Mouse (Mus musculus): ENCODE results near the gene Whamm. TPM values are rescaled to one million over a fixed set of nuclear protein-coding genes. Genes with fewer than 3 reads are reported as not detected.

The Whamm gene
- polyA plus RNA-seq, 1 experiment from 2014 or later = 6.0 TPM

- Histone ChIP-seq H3K27me3 (replicated peaks) (no peaks in the 10 kb centered on the region), H3K27ac (no peak overlapping the region), H3K9me3 (no peaks in the 10 kb centered on the region), H3K4me3 (no peak overlapping the region), H3K4me2 (no peak overlapping the region), H3K4me1 (no peaks in the 10 kb centered on the region), H3K9ac (no peak overlapping the region), H3K36me3 (replicated peaks) (no peaks in the 10 kb centered on the region)
- ATAC-seq (replicated peaks) = no peak
- WGBS = 65% methylated on average over 18 of the region's 18 CpGs
These were observed 39.1 kb downstream of the Whamm start for GRCm38 (mm10) chr7:81610125-81610524.

- no peaks in the 10 kb centered on the region for H3K4me1 ChIP-seq
- H3K27me3 ChIP-seq (replicated peaks) = no peaks in the 10 kb centered on the region
- H3K9ac ChIP-seq = no peak overlapping the region
- no peaks in the 10 kb centered on the region for H3K36me3 ChIP-seq (replicated peaks)
- no peaks in the 10 kb centered on the region for H3K9me3 ChIP-seq
- H3K4me2 ChIP-seq = no peak overlapping the region
- no peak overlapping the region for H3K4me3 ChIP-seq
- H3K27ac ChIP-seq = no peak overlapping the region
- ATAC-seq (replicated peaks) = no peak
- 88% methylated on average over 13 of the region's 13 CpGs for WGBS
These were observed 42.0 kb downstream of the Whamm start for GRCm38 (mm10) chr7:81612856-81613635.

- H3K9ac ChIP-seq = no peak overlapping the region
- whole genome bisulfite sequencing = 61% methylated on average over 9 of the region's 9 CpGs
These were observed 44.0 kb downstream of the Whamm start for GRCm38 (mm10) chr7:81615031-81615430.

GRCm38 (mm10) chr7:81622793-81623192 is 51.7 kb downstream of the Whamm start:
- Histone ChIP-seq H3K27ac (no peak overlapping the region), H3K4me3 (no peak overlapping the region), H3K4me2 (no peak overlapping the region), H3K4me1 (no peaks in the 10 kb centered on the region), H3K36me3 (replicated peaks) (no peaks in the 10 kb centered on the region), H3K9me3 (no peaks in the 10 kb centered on the region), H3K27me3 (replicated peaks) (no peaks in the 10 kb centered on the region), H3K9ac (no peak overlapping the region)
- 75% methylated on average over 4 of the region's 4 CpGs for WGBS
- ATAC-seq (replicated peaks) = no peak

More at GRCm38 (mm10) chr7:81615031-81615430, 44.0 kb downstream of the Whamm start:
- no peaks in the 10 kb centered on the region for H3K27me3 ChIP-seq (replicated peaks)
- no peaks in the 10 kb centered on the region for H3K9me3 ChIP-seq
- H3K36me3 ChIP-seq (replicated peaks) = no peaks in the 10 kb centered on the region
- no peak overlapping the region for H3K27ac ChIP-seq
- no peak for ATAC-seq (replicated peaks)
- no peak overlapping the region for H3K4me3 ChIP-seq
- no peaks in the 10 kb centered on the region for H3K4me1 ChIP-seq
- H3K4me2 ChIP-seq = no peak overlapping the region

- no peak for ATAC-seq (replicated peaks)
- H3K27ac ChIP-seq = no peak overlapping the region
- no peak overlapping the region for H3K4me2 ChIP-seq
- H3K4me1 ChIP-seq = no peaks in the 10 kb centered on the region
- H3K9ac ChIP-seq = no peak overlapping the region
- WGBS = 90% methylated on average over 6 of the region's 6 CpGs
- H3K9me3 ChIP-seq = no peaks in the 10 kb centered on the region
- no peak overlapping the region for H3K4me3 ChIP-seq
- H3K27me3 ChIP-seq (replicated peaks) = no peaks in the 10 kb centered on the region
- no peaks in the 10 kb centered on the region for H3K36me3 ChIP-seq (replicated peaks)
These were observed 52.7 kb downstream of the Whamm start for GRCm38 (mm10) chr7:81623767-81624166.

GRCm38 (mm10) chr7:81626460-81626859 is 55.4 kb downstream of the Whamm start:
- H3K36me3 ChIP-seq (replicated peaks) = no peaks in the 10 kb centered on the region
- no peaks in the 10 kb centered on the region for H3K4me1 ChIP-seq
- no peak overlapping the region for H3K4me2 ChIP-seq
- H3K4me3 ChIP-seq = no peak overlapping the region
- H3K9me3 ChIP-seq = no peaks in the 10 kb centered on the region
- H3K27me3 ChIP-seq (replicated peaks) = no peaks in the 10 kb centered on the region
- no peak overlapping the region for H3K9ac ChIP-seq
- 90% methylated on average over 2 of the region's 2 CpGs for WGBS
- H3K27ac ChIP-seq = no peak overlapping the region
- no peak for ATAC-seq (replicated peaks)

- no peaks in the 10 kb centered on the region for H3K9me3 ChIP-seq
- WGBS = 88% methylated on average over 8 of the region's 8 CpGs
- H3K9ac ChIP-seq = no peak overlapping the region
- no peak overlapping the region for H3K4me2 ChIP-seq
- H3K36me3 ChIP-seq (replicated peaks) = no peaks in the 10 kb centered on the region
- no peaks in the 10 kb centered on the region for H3K27me3 ChIP-seq (replicated peaks)
- H3K4me3 ChIP-seq = no peak overlapping the region
- no peak for ATAC-seq (replicated peaks)
- H3K27ac ChIP-seq = no peak overlapping the region
- H3K4me1 ChIP-seq = no peaks in the 10 kb centered on the region
These were observed 60.2 kb downstream of the Whamm start for GRCm38 (mm10) chr7:81631261-81631660.

GRCm38 (mm10) chr7:81632586-81632985 is 61.5 kb downstream of the Whamm start:
- H3K27ac ChIP-seq = no peak overlapping the region
- no peak for ATAC-seq (replicated peaks)
- WGBS = 73% methylated on average over 6 of the region's 6 CpGs

GRCm38 (mm10) chr7:81641101-81641500 is 70.0 kb downstream of the Whamm start:
- 72% methylated on average over 6 of the region's 6 CpGs for WGBS
- no peak overlapping the region for H3K27ac ChIP-seq
- H3K4me3 ChIP-seq = no peak overlapping the region
- no peaks in the 10 kb centered on the region for H3K27me3 ChIP-seq (replicated peaks)
- H3K4me1 ChIP-seq = no peaks in the 10 kb centered on the region
- no peaks in the 10 kb centered on the region for H3K36me3 ChIP-seq (replicated peaks)
- H3K4me2 ChIP-seq = no peak overlapping the region
- no peak overlapping the region for H3K9ac ChIP-seq
- no peaks in the 10 kb centered on the region for H3K9me3 ChIP-seq
- ATAC-seq (replicated peaks) = no peak

More at GRCm38 (mm10) chr7:81632586-81632985, 61.5 kb downstream of the Whamm start:
- H3K9me3 ChIP-seq = no peaks in the 10 kb centered on the region
- H3K4me2 ChIP-seq = no peak overlapping the region
- H3K4me1 ChIP-seq = no peaks in the 10 kb centered on the region
- H3K27me3 ChIP-seq (replicated peaks) = no peaks in the 10 kb centered on the region
- H3K9ac ChIP-seq = no peak overlapping the region
- no peaks in the 10 kb centered on the region for H3K36me3 ChIP-seq (replicated peaks)
- no peak overlapping the region for H3K4me3 ChIP-seq

- Histone ChIP-seq H3K27me3 (replicated peaks) (no peaks in the 10 kb centered on the region), H3K36me3 (replicated peaks) (no peaks in the 10 kb centered on the region), H3K9ac (no peak overlapping the region), H3K9me3 (no peaks in the 10 kb centered on the region), H3K4me3 (no peak overlapping the region), H3K4me1 (peaks cover 8% of the 10 kb centered on the region), H3K4me2 (no peak overlapping the region), H3K27ac (no peak overlapping the region)
- WGBS = 69% methylated on average over 7 of the region's 7 CpGs
- no peak for ATAC-seq (replicated peaks)
These were observed 73.6 kb downstream of the Whamm start for GRCm38 (mm10) chr7:81644551-81645235.

All from midbrain, embryonic 15.5 days (tissue).